Mouse (Mus musculus) CH12.LX (cell line): ENCODE measurements around the gene Gng3. TPM values are rescaled to one million over a fixed set of nuclear protein-coding genes. Genes with fewer than 3 reads are reported as not detected.

Experiments
- DNase-seq: peaks from one replicate; pipeline ENCODE4 v3.0.0-alpha.2; 2013; ENCODE audit errors: extremely low read depth
- H3K27ac ChIP-seq: 2 replicates; pipeline ENCODE4 v1.5.1; 2012; ENCODE audit warnings: low read depth, mild to moderate bottlenecking, control low read depth, moderate library complexity; ENCODE audit not compliant: insufficient read depth
- H3K27me3 ChIP-seq: replicated peaks from 2 replicates; pipeline ENCODE3; 2012; ENCODE audit warnings: inconsistent platforms
- H3K36me3 ChIP-seq, 2 experiments: replicated peaks in 1 of 2; 2 replicates each; pipeline versions ENCODE3 to v1.6.1; 2012; ENCODE audit warnings: inconsistent platforms in 1 of 2, low read length in 1 of 2, mild to moderate bottlenecking in 1 of 2, mixed read lengths in 1 of 2, moderate library complexity in 1 of 2; ENCODE audit not compliant: control insufficient read depth in 1 of 2, insufficient read depth in 1 of 2
- H3K4me1 ChIP-seq, 2 experiments: 2 replicates each; pipeline ENCODE4 v1.6.1; 2012; ENCODE audit warnings: inconsistent platforms in 1 of 2, moderate library complexity in 1 of 2; ENCODE audit not compliant: insufficient read depth in 2 of 2, control insufficient read depth in 1 of 2
- H3K4me2 ChIP-seq: 2 replicates; pipeline ENCODE4 v1.6.1; 2012; ENCODE audit warnings: low read depth, mild to moderate bottlenecking, control low read depth; ENCODE audit not compliant: poor library complexity, insufficient read depth, severe bottlenecking
- H3K4me3 ChIP-seq, 3 experiments: fragments of 150-350 bp in 1 of 3; sonication (generic) in 1 of 3; replicated peaks in 1 of 3; 2 replicates each; pipeline versions ENCODE3 to v1.5.1; 2011 to 2012; ENCODE audit warnings: low read depth in 2 of 3, low read length in 2 of 3, mild to moderate bottlenecking in 2 of 3, moderate library complexity in 2 of 3, control low read depth in 1 of 3, improper control_type of control experiment in 1 of 3, inconsistent platforms in 1 of 3, mixed read lengths in 1 of 3; ENCODE audit not compliant: poor library complexity in 1 of 3
- H3K79me2 ChIP-seq: replicated peaks from 2 replicates; pipeline ENCODE4 v1.6.1; 2012; ENCODE audit warnings: mild to moderate bottlenecking, moderate library complexity; ENCODE audit not compliant: control insufficient read depth, poor library complexity, insufficient read depth, severe bottlenecking; ENCODE audit errors: extremely low read depth
- H3K9ac ChIP-seq: 2 replicates; pipeline ENCODE4 v1.6.1; 2012; ENCODE audit warnings: low read depth, mild to moderate bottlenecking, control low read depth, moderate library complexity; ENCODE audit not compliant: insufficient read depth
- H3K9me3 ChIP-seq: replicated peaks from 2 replicates; pipeline ENCODE3; 2012; ENCODE audit warnings: low read length, inconsistent platforms, mixed read lengths
- BHLHE40 ChIP-seq: IDR thresholded peaks from 2 replicates; pipeline ENCODE4 v1.6.1; 2011; ENCODE audit warnings: mild to moderate bottlenecking, low read depth, low read length, improper control_type of control experiment
- CHD1 ChIP-seq: IDR thresholded peaks from 2 replicates; pipeline ENCODE4 v1.6.1; 2012; ENCODE audit warnings: low read depth, low read length, improper control_type of control experiment, inconsistent platforms
- CHD2 ChIP-seq: IDR thresholded peaks from 2 replicates; pipeline ENCODE4 v1.6.1; 2011; ENCODE audit warnings: low read length, improper control_type of control experiment
- E2F4 ChIP-seq: IDR thresholded peaks from 2 replicates; pipeline ENCODE4 v1.6.1; 2011; ENCODE audit warnings: low read depth, low read length, improper control_type of control experiment; ENCODE audit not compliant: insufficient replicate concordance
- EP300 ChIP-seq: IDR thresholded peaks from 2 replicates; pipeline ENCODE4 v1.6.1; 2011; ENCODE audit warnings: low read length, improper control_type of control experiment
- GABPA ChIP-seq: IDR thresholded peaks from 2 replicates; pipeline ENCODE4 v1.6.1; 2012; ENCODE audit warnings: low read depth, low read length, improper control_type of control experiment, inconsistent platforms; ENCODE audit not compliant: insufficient replicate concordance
- HCFC1 ChIP-seq: IDR thresholded peaks from 2 replicates; pipeline ENCODE4 v1.6.1; 2012; ENCODE audit warnings: low read depth, mild to moderate bottlenecking, inconsistent platforms, low read length, improper control_type of control experiment
- IRF4 ChIP-seq: IDR thresholded peaks from 2 replicates; pipeline ENCODE4 v1.6.1; 2014; ENCODE audit warnings: low read depth, mild to moderate bottlenecking, inconsistent platforms, low read length, improper control_type of control experiment
- JUN ChIP-seq: IDR thresholded peaks from 2 replicates; pipeline ENCODE4 v1.6.1; 2011; ENCODE audit warnings: low read depth, mild to moderate bottlenecking, low read length, improper control_type of control experiment, moderate library complexity; ENCODE audit not compliant: insufficient read depth
- MAFK ChIP-seq: IDR thresholded peaks from 2 replicates; pipeline ENCODE4 v1.6.1; 2011; ENCODE audit warnings: low read length, improper control_type of control experiment; ENCODE audit not compliant: insufficient replicate concordance
- MAX ChIP-seq: IDR thresholded peaks from 2 replicates; pipeline ENCODE4 v1.6.1; 2011; ENCODE audit warnings: low read length, improper control_type of control experiment
- MAZ ChIP-seq: IDR thresholded peaks from 2 replicates; pipeline ENCODE4 v1.6.1; 2012; ENCODE audit warnings: low read depth, mild to moderate bottlenecking, inconsistent platforms, low read length, improper control_type of control experiment, moderate library complexity
- MEF2A ChIP-seq: IDR thresholded peaks from 2 replicates; pipeline ENCODE4 v1.6.1; 2014; ENCODE audit warnings: low read depth, mild to moderate bottlenecking, inconsistent platforms, low read length, improper control_type of control experiment, borderline replicate concordance
- MXI1 ChIP-seq: IDR thresholded peaks from 2 replicates; pipeline ENCODE4 v1.6.1; 2011; ENCODE audit warnings: mild to moderate bottlenecking, low read depth, low read length, improper control_type of control experiment
- MYC ChIP-seq: IDR thresholded peaks from 2 replicates; pipeline ENCODE4 v1.6.1; 2011; ENCODE audit warnings: low read depth, mild to moderate bottlenecking, improper control_type of control experiment, low read length
- POLR2A ChIP-seq: IDR thresholded peaks from 2 replicates; pipeline ENCODE4 v1.6.1; 2011; ENCODE audit warnings: low read depth, mild to moderate bottlenecking, improper control_type of control experiment, low read length
- RAD21 ChIP-seq: IDR thresholded peaks from 2 replicates; pipeline ENCODE4 v1.6.1; 2011; ENCODE audit warnings: low read depth, mild to moderate bottlenecking, low read length, improper control_type of control experiment, moderate library complexity
- RCOR1 ChIP-seq: conservative IDR thresholded peaks from 2 replicates; pipeline ENCODE4 v1.6.1; 2012; ENCODE audit warnings: low read depth, mild to moderate bottlenecking, inconsistent platforms, low read length, improper control_type of control experiment
- SMC3 ChIP-seq: IDR thresholded peaks from 2 replicates; pipeline ENCODE4 v1.6.1; 2011; ENCODE audit warnings: low read depth, low read length, improper control_type of control experiment
- UBTF ChIP-seq: IDR thresholded peaks from 2 replicates; pipeline ENCODE4 v1.6.1; 2012; ENCODE audit warnings: low read depth, mild to moderate bottlenecking, inconsistent platforms, low read length, improper control_type of control experiment, moderate library complexity
- USF1 ChIP-seq: IDR thresholded peaks from 2 replicates; pipeline ENCODE4 v1.6.1; 2014; ENCODE audit warnings: low read depth, mild to moderate bottlenecking, inconsistent platforms, low read length, improper control_type of control experiment
- ZMIZ1 ChIP-seq: IDR thresholded peaks from 2 replicates; pipeline ENCODE4 v1.6.1; 2012; ENCODE audit warnings: low read depth, mild to moderate bottlenecking, inconsistent platforms, low read length, improper control_type of control experiment
- ZNF384 ChIP-seq: IDR thresholded peaks from 2 replicates; pipeline ENCODE4 v1.6.1; 2012; ENCODE audit warnings: low read depth, low read length, improper control_type of control experiment, inconsistent platforms
- dilution Hi-C: fragments of 300-500 bp; cut with MboI; formaldehyde crosslinking; loops from 2 replicates; pipeline ENCODE4 v1.14.3; 2020; ENCODE audit warnings: low sequenced_read_pairs; ENCODE audit not compliant: extremely low pct_unique_long_range_greater_than_20kb, extremely low pct_ligation_motif_present
- in situ Hi-C: fragments of 300-500 bp; cut with MboI; formaldehyde crosslinking; loops from 3 replicates; pipeline ENCODE4 v1.14.3; 2019; ENCODE audit warnings: low sequenced_read_pairs, low pct_ligation_motif_present, low pct_unique_long_range_greater_than_20kb, mixed read lengths
- polyA plus RNA-seq: library from polyadenylated mRNA; unstranded; fragments of >175 nt; gene quantifications from 2 replicates; pipeline ENCODE4 v1.2.1, GENCODE M21; 2012; ENCODE audit warnings: low read depth; ENCODE audit not compliant: insufficient read length
- total RNA-seq, 2 experiments: library from RNA; depleted of rRNA; stranded (reverse); fragments of 300-350 nt in 1 of 2; fragments of >200 nt in 1 of 2; gene quantifications; 2 replicates each; pipeline ENCODE4 v1.2.3; 2012 to 2014

Gng3 gene
- total and polyA plus RNA-seq, 3 experiments, result 0.56 to 10.3 (median 6.1) TPM

DNA sequence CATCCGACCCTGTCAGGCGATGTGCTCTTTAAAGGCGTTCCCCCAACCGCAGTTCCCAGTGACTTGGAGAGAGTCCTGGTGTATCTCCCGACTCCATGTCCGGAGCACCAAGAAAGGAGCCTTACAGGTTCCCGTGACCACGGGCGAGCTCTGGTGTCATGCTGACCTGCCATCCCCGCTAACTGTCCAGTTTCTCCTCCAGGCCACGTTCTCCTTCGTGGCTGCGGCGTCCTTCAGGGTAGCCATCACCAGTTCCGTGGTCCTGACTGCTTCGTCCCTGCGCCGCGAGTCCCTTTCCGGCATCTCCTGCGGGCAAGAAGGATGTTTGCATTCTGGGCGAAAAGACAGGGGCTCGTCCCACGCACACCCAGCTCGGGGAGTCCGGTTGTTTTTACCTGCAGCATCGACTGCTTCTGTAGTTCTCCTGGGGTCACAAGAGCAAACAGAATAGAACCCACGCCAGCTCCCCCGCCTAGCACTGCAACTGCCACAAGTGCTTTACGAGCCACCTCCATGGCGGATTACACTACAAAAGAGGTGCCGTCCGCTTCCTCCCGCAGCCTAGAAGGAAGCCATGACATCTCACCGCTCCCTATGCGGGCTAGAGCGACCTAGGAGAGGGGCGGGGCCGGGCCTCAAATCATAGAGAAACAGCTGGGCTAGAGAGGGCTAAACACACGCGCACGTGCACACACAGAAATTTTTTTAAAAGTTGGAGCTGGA lies 41.5 kb upstream of the Gng3 start, which contains the start of gene Uqcc3 (continued):
- TF ChIP-seq RCOR1 (no peak; the same call in 1 of the 2 replicates), MEF2A (peak; percentile 9; the same call in 1 of the 2 replicates), SMC3 (no peak), EP300 (no peak), MYC (peak; percentile 98), MAFK (no peak), ZNF384 (peak; percentile 96), BHLHE40 (peak; percentile 100), ZMIZ1 (peak; percentile 83), MXI1 (peak; percentile 99), GABPA (0 out of 2 replicates have a peak, but pooled peaks have one; percentile 17), USF1 (peak; percentile 58), HCFC1 (peak; percentile 86), JUN (no peak), UBTF (peak; percentile 43; the same call in 1 of the 2 replicates), MAX (peak; percentile 99), MAZ (peak; percentile 86), RAD21 (no peak), CHD1 (peak; percentile 86; the same call in 1 of the 2 replicates), E2F4 (no peak), IRF4 (peak; percentile 63)

DNA sequence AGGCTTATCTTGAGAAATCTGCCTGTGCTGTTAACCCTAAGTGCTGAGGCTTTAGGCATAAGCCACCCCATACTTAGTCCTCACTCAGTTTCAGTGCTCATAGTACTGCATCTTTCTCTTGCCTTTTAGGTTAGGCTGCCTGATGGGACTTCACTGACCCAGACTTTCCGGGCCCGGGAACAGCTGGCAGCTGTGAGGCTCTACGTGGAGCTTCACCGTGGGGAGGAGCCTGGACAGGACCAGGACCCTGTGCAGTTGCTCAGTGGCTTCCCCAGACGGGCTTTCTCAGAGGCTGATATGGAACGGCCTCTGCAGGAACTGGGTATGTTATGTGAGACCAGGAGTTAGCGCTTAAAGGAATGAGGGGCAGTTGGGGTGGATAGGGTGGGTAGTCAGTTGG lies 36.0 kb upstream of the Gng3 start:
- Histone ChIP-seq H3K4me1 (peaks cover 2 to 25% of the 10 kb centered on the region in 2 experiments; a peak in 3 of 4 replicates), H3K9me3 (no peaks in the 10 kb centered on the region), H3K4me2 (no peak overlapping the region), H3K27me3 (no peaks in the 10 kb centered on the region), H3K4me3 (no peak overlapping the region), H3K36me3 (peaks cover 27 to 61% of the 10 kb centered on the region in 2 experiments), H3K79me2 (peaks cover 19% of the 10 kb centered on the region), H3K27ac (no peak overlapping the region), H3K9ac (no peak overlapping the region)
- TF ChIP-seq POLR2A, result no peak
- TF ChIP-seq MYC, result no peak
- no peak for TF ChIP-seq MEF2A
- no peak for TF ChIP-seq CHD2
- no peak for TF ChIP-seq MAFK
- TF ChIP-seq E2F4, result no peak
- DNase-seq, result no peak
- in situ Hi-C loops, result no loop called here
- dilution Hi-C loops, result no loop called here
